Mouse (Mus musculus): ENCODE data around the gene Tctex1d4. TPM values are rescaled to one million over a fixed set of nuclear protein-coding genes. Genes with fewer than 3 reads are reported as not detected.

Gene Tctex1d4
- total and polyA plus RNA-seq, 3 experiments = 0.98 TPM; not detected in 2

GRCm38 (mm10) chr4:117149291-117150211 is 23.0 kb downstream of the Tctex1d4 start:
- dilution Hi-C loops (cut with MboI; ENCODE audit: extremely low pct_ligation_motif_present, extremely low pct_unique_long_range_greater_than_20kb, low sequenced_read_pairs) (no loop called here), in situ Hi-C loops (cut with MboI; ENCODE audit: low pct_ligation_motif_present, low pct_unique_long_range_greater_than_20kb, low sequenced_read_pairs) (no loop called here)
- no peaks in the 10 kb centered on the region for H3K9me3 ChIP-seq (replicated peaks; ENCODE audit: low read length)
- no peak overlapping the region for H3K4me3 ChIP-seq (replicated peaks in 1 of 3; ENCODE audit: low read depth in 2 of 3, low read length in 2 of 3, poor library complexity in 1 of 3)
- H3K27me3 ChIP-seq (replicated peaks) = no peaks in the 10 kb centered on the region
- peaks cover 59 to 68% of the 10 kb centered on the region in 2 experiments for H3K36me3 ChIP-seq (replicated peaks in 1 of 2; ENCODE audit: control insufficient read depth in 1 of 2, insufficient read depth in 1 of 2, low read length in 1 of 2)
- H3K4me1 ChIP-seq (ENCODE audit: control insufficient read depth in 1 of 2, insufficient read depth in 2 of 2) = peaks cover 10 to 27% of the 10 kb centered on the region in 2 experiments
- H3K27ac ChIP-seq (ENCODE audit: insufficient read depth, low read depth) = no peak overlapping the region
- no peak for DNase-seq (ENCODE audit: extremely low read depth)
- H3K9ac ChIP-seq (ENCODE audit: insufficient read depth, low read depth) = no peak overlapping the region
- TF ChIP-seq ZKSCAN1 (IDR thresholded peaks at IDR 0.05; ENCODE audit: borderline replicate concordance, low read depth, low read length) (no peak), KAT2A (IDR thresholded peaks at IDR 0.05; ENCODE audit: insufficient replicate concordance, low read length) (no peak), TBP (conservative IDR thresholded peaks at IDR 0.05; ENCODE audit: low read depth, low read length) (0 out of 2 replicates have a peak, but pooled peaks have one; percentile 31), MEF2A (IDR thresholded peaks at IDR 0.05; ENCODE audit: borderline replicate concordance, low read depth, low read length) (no peak), MXI1 (IDR thresholded peaks at IDR 0.05; ENCODE audit: low read depth, low read length) (no peak), MAFK (IDR thresholded peaks at IDR 0.05; ENCODE audit: insufficient replicate concordance, low read length) (no peak), ZMIZ1 (IDR thresholded peaks at IDR 0.05; ENCODE audit: low read depth, low read length) (peak; percentile 77), SIN3A (IDR thresholded peaks at IDR 0.05; ENCODE audit: low read length) (peak; percentile 38; the same call in 1 of the 2 replicates), IRF4 (IDR thresholded peaks at IDR 0.05; ENCODE audit: low read depth, low read length) (no peak), RAD21 (IDR thresholded peaks at IDR 0.05; ENCODE audit: low read depth, low read length) (no peak), EP300 (IDR thresholded peaks at IDR 0.05; ENCODE audit: low read length) (no peak), SMC3 (IDR thresholded peaks at IDR 0.05; ENCODE audit: low read depth, low read length) (no peak), MAX (IDR thresholded peaks at IDR 0.05; ENCODE audit: low read length) (no peak), CHD2 (IDR thresholded peaks at IDR 0.05; ENCODE audit: low read length) (peak; percentile 52; the same call in 1 of the 2 replicates), POLR2A (IDR thresholded peaks at IDR 0.05; ENCODE audit: low read depth, low read length) (peak; percentile 65), POLR2AphosphoS2 (IDR thresholded peaks at IDR 0.05; ENCODE audit: low read depth, low read length) (peak; percentile 96), MYC (IDR thresholded peaks at IDR 0.05; ENCODE audit: low read depth, low read length) (peak; percentile 58; the same call in 1 of the 2 replicates), RCOR1 (conservative IDR thresholded peaks at IDR 0.05; ENCODE audit: low read depth, low read length) (peak; percentile 79; the same call in 1 of the 2 replicates), CTCF (conservative IDR thresholded peaks at IDR 0.05 in 1 of 2, IDR thresholded peaks at IDR 0.05 in 1 of 2; ENCODE audit: low read depth in 2 of 2, low read length in 2 of 2) (peak in 1 of 2 experiments; percentile 18; a peak in 1 of 4 replicates), NRF1 (IDR thresholded peaks at IDR 0.05; ENCODE audit: low read depth, low read length) (no peak), MAZ (IDR thresholded peaks at IDR 0.05; ENCODE audit: low read depth, low read length) (no peak), GABPA (IDR thresholded peaks at IDR 0.05; ENCODE audit: insufficient replicate concordance, low read depth, low read length) (no peak), USF2 (conservative IDR thresholded peaks at IDR 0.05; ENCODE audit: low read depth, low read length) (no peak), JUN (IDR thresholded peaks at IDR 0.05; ENCODE audit: insufficient read depth, low read depth, low read length) (no peak)
- H3K4me2 ChIP-seq (ENCODE audit: insufficient read depth, low read depth, poor library complexity, severe bottlenecking) = no peak overlapping the region
- H3K79me2 ChIP-seq (replicated peaks; ENCODE audit: control insufficient read depth, extremely low read depth, insufficient read depth, poor library complexity, severe bottlenecking) = peaks cover 25% of the 10 kb centered on the region
